Mouse (Mus musculus): ENCODE results near the gene Smagp. TPM values are rescaled to one million over a fixed set of nuclear protein-coding genes. Genes with fewer than 3 reads are reported as not detected.

The Smagp gene
- polyA plus RNA-seq, 1 experiment from 2014 or later: 15.0 TPM

Small RNA genes lying within 50 kb of the gene (microRNA-seq; reads per million reads assigned to microRNA genes)
- gene Mir6961: not detected

Other genes starting within 250 kb of the Smagp start
- 0.12 TPM in 1 of 2 replicates, not detected in the other for gene Gm5475, start 214.8 kb downstream of the Smagp start, polyA plus RNA-seq (2016; fragmentation: Nextera tagmentation; extraction: Ambion mirVana)
- 15.5 and 20.8 TPM in 2 replicates for gene Slc11a2, start 211.9 kb downstream of the Smagp start, polyA plus RNA-seq (2016; fragmentation: Nextera tagmentation; extraction: Ambion mirVana)
- gene Letmd1, start 167.9 kb downstream of the Smagp start, polyA plus RNA-seq (2016; fragmentation: Nextera tagmentation; extraction: Ambion mirVana): 17.7 and 19.4 TPM in 2 replicates
- gene Csrnp2, start 141.5 kb downstream of the Smagp start, polyA plus RNA-seq (2016; fragmentation: Nextera tagmentation; extraction: Ambion mirVana): 12.0 and 12.1 TPM in 2 replicates
- 23.7 and 24.5 TPM in 2 replicates for gene Tfcp2, start 84.9 kb downstream of the Smagp start, polyA plus RNA-seq (2016; fragmentation: Nextera tagmentation; extraction: Ambion mirVana)
- 4.7 and 5.4 TPM in 2 replicates for gene Pou6f1, start 37.0 kb downstream of the Smagp start, polyA plus RNA-seq (2016; fragmentation: Nextera tagmentation; extraction: Ambion mirVana)
- gene Dazap2, start 21.6 kb downstream of the Smagp start, polyA plus RNA-seq (2016; fragmentation: Nextera tagmentation; extraction: Ambion mirVana): 193 and 200 TPM in 2 replicates
- 3.7 and 6.3 TPM in 2 replicates for gene Bin2, start 32.6 kb upstream of the Smagp start, polyA plus RNA-seq (2016; fragmentation: Nextera tagmentation; extraction: Ambion mirVana)
- 1.4 and 1.6 TPM in 2 replicates for gene Cela1, start 51.0 kb upstream of the Smagp start, polyA plus RNA-seq (2016; fragmentation: Nextera tagmentation; extraction: Ambion mirVana)
- gene Galnt6, start 92.4 kb upstream of the Smagp start, polyA plus RNA-seq (2016; fragmentation: Nextera tagmentation; extraction: Ambion mirVana): 0.14 and 0.39 TPM in 2 replicates
- gene Slc4a8, start 124.8 kb upstream of the Smagp start, polyA plus RNA-seq (2016; fragmentation: Nextera tagmentation; extraction: Ambion mirVana): 1.1 and 1.2 TPM in 2 replicates
- 0.54 and 0.69 TPM in 2 replicates for gene Scn8a, start 232.9 kb upstream of the Smagp start, polyA plus RNA-seq (2016; fragmentation: Nextera tagmentation; extraction: Ambion mirVana)

All from heart, embryonic 12.5 days (tissue).